Mouse (Mus musculus) liver, adult 2 months (tissue): ENCODE measurements around the gene Mymx.

Source experiments
- CTCF ChIP-seq: fragments of 200-500 bp; IDR thresholded peaks from 2 replicates; pipeline ENCODE4 v1.5.1; 2011; ENCODE audit warnings: low read depth, low read length, control low read depth
- POLR2A ChIP-seq: fragments of 200-500 bp; IDR thresholded peaks from 2 replicates; pipeline ENCODE4 v1.6.1; 2011; ENCODE audit warnings: low read length, control low read depth; ENCODE audit not compliant: insufficient read depth; ENCODE audit errors: extremely low read depth

- no peak for TF ChIP-seq CTCF
- no peak for TF ChIP-seq POLR2A
Measured at GRCm38 (mm10) chr17:45594195-45594594, 7.7 kb downstream of the Mymx start.
